Mouse (Mus musculus) spleen, adult 12 weeks (tissue): ENCODE measurements at regions not wholly inside any gene's neighbourhood (a gene's known extent, or its start where the extent isn't known, plus 50 kb on each side); places are given as distances from the start of the nearest gene placed in this dataset.

Source experiments
- DNase-seq: peaks from one replicate; pipeline ENCODE4 v3.0.0; 2022; ENCODE audit warnings: low spot score

- DNase-seq: no peak
Measured at GRCm38 (mm10) chr10:17428315-17428714, 294.7 kb upstream of the Cited2 start.

GRCm38 (mm10) chr10:17431068-17431467, 291.9 kb upstream of the Cited2 start:
- no peak for DNase-seq

DNA sequence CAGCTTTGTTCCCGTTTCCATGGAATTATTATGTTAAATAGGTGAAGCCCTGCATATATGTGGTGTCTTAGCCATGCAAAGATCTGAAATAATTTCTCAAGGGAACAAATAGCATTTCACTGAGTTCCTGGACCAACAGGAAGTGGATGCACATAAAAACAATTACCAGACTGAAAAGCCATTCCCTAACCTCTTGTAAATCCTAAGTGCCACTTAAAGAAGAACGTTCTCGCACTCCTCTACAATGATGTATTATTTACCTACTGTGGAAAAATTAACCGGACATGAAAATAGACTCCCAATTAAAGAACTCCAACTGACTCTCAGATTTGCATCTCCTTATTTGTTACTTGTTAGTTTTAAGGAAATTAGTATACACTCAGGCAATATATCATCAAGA, 288.9 kb upstream of the Cited2 start:
- no peak for DNase-seq

DNA sequence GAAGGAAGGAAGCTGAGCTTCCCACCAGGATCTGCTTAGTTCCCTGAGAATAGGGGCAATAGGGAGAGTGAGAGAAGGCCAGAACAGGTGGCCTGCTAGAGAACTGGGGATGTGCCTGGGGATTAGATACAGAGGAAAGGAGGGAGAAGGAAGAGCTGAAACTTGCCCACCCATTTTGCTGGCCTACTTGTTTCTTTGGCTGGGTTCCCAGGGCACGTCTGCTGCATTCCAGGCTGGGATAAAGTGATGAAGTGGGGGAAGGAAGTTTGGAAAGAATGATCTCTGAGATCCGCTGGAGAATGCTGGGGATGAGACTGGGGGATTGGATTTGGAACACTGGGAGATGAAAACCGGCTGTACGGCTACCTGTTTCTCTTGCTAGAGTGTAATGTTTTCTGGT, 272.8 kb upstream of the Cited2 start:
- DNase-seq: no peak

- no peak for DNase-seq
Measured at GRCm38 (mm10) chr10:17470880-17471279, 252.1 kb upstream of the Cited2 start.

DNA sequence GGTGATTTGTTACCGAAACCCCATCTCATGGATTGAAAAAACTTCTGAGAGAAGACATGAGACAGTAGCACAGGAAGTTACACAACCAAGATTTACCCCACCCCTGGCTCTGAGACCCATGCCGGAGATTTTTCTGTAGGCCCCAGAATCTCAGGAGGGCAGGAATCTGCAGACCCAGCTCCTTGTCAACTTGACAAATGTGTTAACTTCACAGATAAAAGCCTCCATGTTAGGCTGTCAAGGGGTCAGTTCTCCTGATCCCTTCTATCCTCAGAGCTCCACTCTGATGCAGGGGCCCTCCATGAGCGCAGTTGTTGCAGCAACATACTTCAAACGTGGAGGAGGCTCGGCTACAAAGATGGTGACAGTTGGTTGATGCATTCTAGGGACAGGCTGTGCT, 250.5 kb upstream of the Cited2 start:
- no peak for DNase-seq

DNA sequence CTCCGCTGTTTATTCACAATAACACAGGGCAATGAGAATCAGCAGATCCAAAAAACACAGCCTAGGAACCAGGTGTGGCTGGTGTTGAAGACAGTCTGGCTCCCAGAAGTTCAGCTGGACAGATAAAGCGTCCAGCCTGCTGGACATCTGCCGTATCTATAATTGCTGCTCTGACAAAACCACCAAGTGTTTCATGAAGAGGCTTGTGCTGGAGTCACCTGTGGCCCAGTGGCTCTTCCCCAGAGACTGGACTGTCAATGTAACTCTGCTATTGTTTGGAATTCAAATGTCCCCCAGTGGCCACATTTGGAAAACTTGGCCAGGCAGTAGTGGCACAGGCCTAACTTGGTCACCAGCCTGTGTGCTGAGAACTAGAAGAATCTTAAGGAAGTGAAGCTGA, 247.0 kb upstream of the Cited2 start:
- no peak for DNase-seq

DNA sequence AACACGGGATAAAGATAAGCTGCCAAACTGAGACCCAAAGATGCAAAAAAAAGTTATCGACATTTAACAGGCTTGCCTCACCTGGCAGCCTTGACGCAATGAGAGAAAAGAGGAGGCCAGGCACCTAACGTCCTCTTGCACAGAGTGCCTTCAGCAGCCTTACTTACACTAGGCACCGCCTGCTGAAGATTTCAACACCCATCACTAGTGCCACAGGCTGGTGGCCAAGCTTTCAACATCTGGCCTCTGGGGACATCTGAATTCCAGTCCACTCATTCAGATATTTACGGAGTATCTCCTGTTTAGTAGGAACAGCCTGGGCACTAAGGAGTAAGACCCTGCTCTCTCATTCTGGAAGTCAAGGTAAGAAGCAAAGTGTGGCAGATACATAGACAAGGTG, 246.3 kb upstream of the Cited2 start:
- DNase-seq: no peak

- no peak for DNase-seq
Measured at GRCm38 (mm10) chr10:17478761-17479632, 244.0 kb upstream of the Cited2 start.

DNA sequence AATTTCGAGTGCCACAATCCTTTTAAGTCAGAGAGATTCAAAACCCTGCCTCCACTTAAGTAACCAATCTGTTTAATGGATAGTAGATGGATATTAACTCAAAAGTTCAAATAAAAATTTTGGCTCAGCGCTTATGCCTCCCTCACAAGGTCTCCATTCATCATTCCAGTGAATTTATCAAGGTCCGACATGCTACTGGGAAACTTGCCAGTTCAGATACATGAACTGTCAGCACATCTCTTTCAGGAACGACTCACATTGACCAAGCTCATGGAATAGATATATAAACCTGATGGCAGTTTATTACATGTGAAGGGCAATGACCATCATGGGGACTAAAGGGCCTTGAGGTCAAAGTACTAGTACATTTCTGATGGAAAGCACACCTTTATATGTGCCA, 240.3 kb upstream of the Cited2 start:
- DNase-seq: no peak

- DNase-seq: no peak
Measured at GRCm38 (mm10) chr10:17485049-17485449, 238.0 kb upstream of the Cited2 start.

GRCm38 (mm10) chr10:17485515-17485914, 237.5 kb upstream of the Cited2 start:
- no peak for DNase-seq

DNA sequence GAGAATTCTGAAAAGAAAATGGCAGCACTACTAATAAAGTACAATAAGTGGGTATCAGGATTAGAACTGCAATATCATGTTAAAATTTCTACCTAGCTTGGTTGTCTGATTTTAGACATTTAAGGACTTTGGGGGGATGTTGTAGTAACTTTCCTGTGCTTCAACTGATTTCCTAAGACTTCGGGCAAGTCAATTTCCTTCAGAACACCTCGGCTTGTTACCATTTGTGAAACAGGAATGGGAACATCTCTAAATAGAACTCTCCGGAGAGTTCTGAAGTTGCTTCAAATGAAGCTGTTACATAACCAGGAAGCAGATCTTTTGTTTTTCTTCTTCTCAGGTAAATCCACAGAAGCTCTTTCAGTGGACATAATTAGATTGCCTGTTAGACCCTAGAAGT, 237.0 kb upstream of the Cited2 start:
- DNase-seq: no peak

GRCm38 (mm10) chr10:17487460-17487859, 235.6 kb upstream of the Cited2 start:
- DNase-seq: no peak

DNA sequence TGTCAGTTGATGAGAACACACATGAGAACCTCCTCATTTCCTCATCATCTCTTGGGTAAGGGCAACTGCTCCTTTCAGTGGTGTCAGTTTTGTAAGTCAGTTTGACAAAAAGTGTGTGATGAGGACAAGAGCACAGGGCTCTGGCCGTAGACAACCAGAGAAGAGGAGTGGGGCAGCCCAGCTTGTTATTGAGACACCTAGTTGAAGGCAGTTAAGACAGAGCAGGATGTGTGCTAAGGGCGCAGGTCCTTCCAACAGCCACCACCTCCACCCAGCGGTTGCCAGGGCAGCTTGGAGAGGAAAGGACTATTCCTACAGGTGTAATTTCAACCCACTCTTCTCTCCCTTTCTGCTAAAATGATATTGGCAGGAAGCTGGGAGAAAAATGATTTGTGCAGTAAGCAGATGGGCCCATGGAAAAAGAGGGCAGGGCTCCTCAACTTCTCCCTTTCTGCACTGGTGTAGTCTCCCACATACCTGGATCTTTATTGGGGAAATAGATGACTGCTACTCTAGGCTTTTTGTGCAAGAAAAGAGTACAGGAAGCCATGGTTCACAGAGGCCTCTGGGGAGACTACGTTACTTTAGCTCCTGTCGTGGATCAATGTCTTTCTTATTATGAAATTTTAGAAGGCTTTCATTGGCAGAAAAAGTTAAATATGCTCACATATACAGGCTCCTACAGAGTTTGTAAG, 231.3 kb upstream of the Cited2 start:
- DNase-seq: no peak

DNA sequence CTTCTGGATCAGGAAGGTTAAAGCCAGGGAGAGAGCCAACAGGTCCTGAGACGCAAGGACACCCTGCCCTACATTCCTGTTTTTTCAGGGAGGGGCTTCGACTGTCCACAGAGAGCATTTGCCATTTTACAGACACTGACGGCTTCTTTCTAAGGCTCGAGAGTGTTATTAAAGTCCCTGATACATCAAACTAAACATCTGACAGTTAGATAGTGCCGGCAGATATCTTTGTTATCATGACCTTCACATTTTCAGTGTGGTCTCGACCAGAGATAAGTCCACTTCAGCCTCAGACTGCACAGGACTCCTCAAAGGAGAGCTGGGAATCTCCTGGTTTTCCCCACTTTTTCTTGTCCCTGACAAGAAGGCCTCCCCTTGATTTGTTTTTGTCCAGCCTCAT, 229.9 kb upstream of the Cited2 start:
- DNase-seq: no peak

DNA sequence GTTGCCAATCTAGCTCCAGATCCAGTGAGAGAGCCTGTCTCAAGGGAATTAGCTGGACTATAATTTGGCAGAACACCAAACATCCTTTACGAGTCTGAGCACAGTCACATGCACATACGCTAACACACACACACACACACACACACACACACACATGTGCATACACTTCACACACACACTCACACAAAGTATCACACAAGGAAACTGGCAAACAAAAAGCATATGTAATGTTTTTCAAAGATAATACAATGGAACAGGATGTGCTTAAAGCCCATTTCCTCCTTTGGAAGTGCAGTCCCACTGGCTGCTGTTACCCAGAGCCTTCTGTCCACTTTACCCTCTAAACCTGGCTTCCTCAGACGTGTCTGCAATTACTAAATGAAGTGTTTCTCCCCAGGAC, 226.2 kb upstream of the Cited2 start:
- DNase-seq: no peak

DNA sequence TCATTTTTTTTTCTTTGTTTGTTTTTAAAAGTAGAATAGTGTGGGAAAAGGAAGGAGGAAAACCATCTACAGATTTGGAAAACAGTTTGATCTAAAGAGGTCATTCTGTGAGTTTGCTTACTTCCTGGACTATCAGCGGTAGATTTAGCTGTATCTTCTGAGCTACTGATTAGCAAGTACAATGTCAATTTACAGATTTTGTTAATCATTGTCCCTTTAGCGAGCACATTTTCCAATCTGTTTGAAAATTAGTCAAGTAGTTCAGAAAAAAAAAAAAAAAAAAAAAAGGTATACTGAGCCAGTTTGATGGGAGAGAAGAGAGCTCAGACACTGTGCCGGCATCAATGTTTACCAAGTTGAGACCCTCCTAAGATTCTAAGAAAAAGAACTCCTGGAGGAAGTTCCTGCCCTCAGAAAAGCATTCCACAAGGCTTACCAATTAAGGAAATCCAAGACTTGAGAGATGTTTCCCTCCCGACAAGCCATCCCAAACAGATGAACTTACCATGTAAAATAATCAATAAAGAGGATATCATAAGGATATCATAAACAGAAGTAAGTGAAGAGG, 212.3 kb upstream of the Cited2 start:
- no peak for DNase-seq

GRCm38 (mm10) chr10:17511779-17512335, 211.2 kb upstream of the Cited2 start:
- DNase-seq: no peak

DNA sequence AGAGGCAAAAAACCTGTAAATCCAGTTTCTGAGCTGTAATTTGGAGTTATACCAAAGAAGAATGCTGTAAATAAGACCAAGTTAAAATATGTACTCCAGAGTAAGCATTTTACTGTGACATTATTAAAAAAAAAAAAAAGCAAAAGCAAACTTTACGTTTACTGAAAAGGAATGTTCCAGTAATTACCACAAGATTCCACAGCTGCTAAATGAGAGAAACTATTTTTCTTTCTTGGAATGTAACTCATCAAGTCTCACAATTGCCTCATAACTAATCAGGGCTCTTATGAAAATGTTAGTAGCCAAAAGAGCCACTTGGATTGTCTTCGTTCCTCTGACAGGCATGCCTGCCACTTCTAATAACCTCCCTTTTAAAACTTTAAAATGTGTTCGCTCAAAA, 210.5 kb upstream of the Cited2 start:
- DNase-seq: no peak

GRCm38 (mm10) chr10:17513756-17514155, 209.3 kb upstream of the Cited2 start:
- DNase-seq: no peak

DNA sequence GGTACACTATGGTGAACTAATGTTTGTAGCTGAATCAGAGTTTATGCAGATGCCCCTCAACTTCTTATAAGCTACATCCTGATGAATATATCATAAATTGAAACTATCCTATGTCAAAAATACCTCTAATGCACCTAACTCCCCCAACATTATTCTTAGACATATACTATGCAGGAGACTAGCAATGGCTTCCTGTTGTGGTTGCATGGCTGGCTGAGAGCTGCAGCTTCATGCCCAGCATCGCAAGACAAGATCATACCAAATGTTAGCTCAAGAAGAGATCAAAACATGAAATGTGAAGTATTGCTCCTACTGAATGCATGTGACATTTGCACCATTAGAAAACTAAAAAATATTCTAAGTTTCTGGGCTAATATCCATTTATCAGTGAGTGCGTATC, 206.9 kb upstream of the Cited2 start:
- no peak for DNase-seq
